Mouse (Mus musculus) embryonic facial prominence, embryonic 15.5 days (tissue): Measurements from ENCODE around the gene Art1. TPM values are rescaled to one million over a fixed set of nuclear protein-coding genes. Genes with fewer than 3 reads are reported as not detected.

Source experiments
- ATAC-seq: fragments of 200-750 bp; cut with Nextera tagmentation; 2 replicates; pipeline ENCODE4 v1.8.0; 2017; ENCODE audit warnings: low read depth, moderate TSS enrichment; ENCODE audit not compliant: insufficient number of reproducible peaks, low FRiP score, low TSS enrichment
- H3K27ac ChIP-seq: fragments of 300-500 bp; sonication (generic); replicated peaks from 2 replicates; pipeline ENCODE4 v1.5.1; 2015; ENCODE audit warnings: mild to moderate bottlenecking, inconsistent platforms
- H3K27me3 ChIP-seq: fragments of 300-500 bp; sonication (generic); 2 replicates; pipeline ENCODE4 v1.6.1; 2015; ENCODE audit warnings: inconsistent platforms
- H3K36me3 ChIP-seq: fragments of 300-500 bp; sonication (generic); 2 replicates; pipeline ENCODE4 v1.6.1; 2015; ENCODE audit warnings: mild to moderate bottlenecking, inconsistent platforms
- H3K4me1 ChIP-seq: fragments of 300-500 bp; sonication (generic); 2 replicates; pipeline ENCODE4 v1.6.1; 2015; ENCODE audit warnings: inconsistent platforms
- H3K4me2 ChIP-seq: fragments of 300-500 bp; sonication (generic); replicated peaks from 2 replicates; pipeline ENCODE4 v1.6.1; 2015; ENCODE audit warnings: mild to moderate bottlenecking, inconsistent platforms
- H3K4me3 ChIP-seq: fragments of 300-500 bp; sonication (generic); replicated peaks from 2 replicates; pipeline ENCODE4 v1.5.1; 2015; ENCODE audit warnings: mild to moderate bottlenecking, inconsistent platforms
- H3K9ac ChIP-seq: fragments of 300-500 bp; sonication (generic); 2 replicates; pipeline ENCODE4 v1.6.1; 2015; ENCODE audit warnings: inconsistent platforms
- H3K9me3 ChIP-seq: fragments of 300-500 bp; sonication (generic); replicated peaks from 2 replicates; pipeline ENCODE4 v1.6.1; 2016; ENCODE audit warnings: inconsistent platforms
- WGBS: fragments of 180-500 bp; shearing (Covaris S2); methylation state at CpG from one replicate; pipeline ENCODE4 v1.1.7; 2015; 5-methylcytosine and 5-hydroxymethylcytosine counted together
- polyA plus RNA-seq: library from polyadenylated mRNA; unstranded; fragments of >200 nt; fragmentation: Nextera tagmentation; extraction: Ambion mirVana; gene quantifications from 2 replicates; pipeline ENCODE4 v1.2.1, GENCODE M21; 2015

Gene Art1
- 13.2 and 19.4 TPM in 2 replicates for polyA plus RNA-seq

GRCm38 (mm10) chr7:102101487-102101886 is at the start of gene Art1:
Gene Art1 (plus strand): TSS chr7:102101743.
- Histone ChIP-seq H3K4me3 (no peak within 1 kb of the TSS), H3K4me1 (peaks cover 15% of the 10 kb centered on the region; the same call in 1 of the 2 replicates), H3K27me3 (no peaks in the 10 kb centered on the region), H3K9me3 (no peaks in the 10 kb centered on the region), H3K9ac (no peak within 1 kb of the TSS), H3K4me2 (no peak within 1 kb of the TSS; the same call in 1 of the 2 replicates), H3K27ac (no peak within 1 kb of the TSS), H3K36me3 (no peaks in the 10 kb centered on the region)
- whole genome bisulfite sequencing, result 46% methylated on average over 5 of the region's 5 CpGs
- ATAC-seq, result no peak

DNA sequence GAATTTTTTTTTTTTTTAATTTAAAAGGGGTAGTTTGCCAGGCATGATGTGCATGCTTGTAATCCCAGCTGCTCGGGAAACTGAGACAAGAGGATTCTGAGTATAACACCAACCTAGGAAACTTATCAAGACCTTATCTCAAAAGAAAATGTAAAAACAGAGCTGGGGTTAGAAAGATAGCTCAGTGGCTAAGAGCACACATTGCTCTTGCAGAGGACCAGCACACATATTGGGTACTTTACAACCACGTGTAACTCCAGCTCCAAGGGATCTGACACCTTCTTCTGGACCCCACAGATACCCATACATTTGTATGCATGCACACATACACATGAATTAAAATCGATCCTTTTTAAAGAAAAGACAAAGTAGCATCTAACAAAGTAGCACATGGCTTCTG is 40.2 kb upstream of the Art1 start:
- H3K4me2 ChIP-seq, result no peak overlapping the region
- H3K27ac ChIP-seq, result no peak overlapping the region
- H3K9ac ChIP-seq, result no peak overlapping the region
- no peaks in the 10 kb centered on the region for H3K27me3 ChIP-seq
- no peak overlapping the region for H3K4me3 ChIP-seq
- peaks cover 14% of the 10 kb centered on the region for H3K4me1 ChIP-seq
- no peak for ATAC-seq
- no peaks in the 10 kb centered on the region for H3K9me3 ChIP-seq
- 90% methylated on average over 3 of the region's 3 CpGs for WGBS
- peaks cover 16% of the 10 kb centered on the region for H3K36me3 ChIP-seq

DNA sequence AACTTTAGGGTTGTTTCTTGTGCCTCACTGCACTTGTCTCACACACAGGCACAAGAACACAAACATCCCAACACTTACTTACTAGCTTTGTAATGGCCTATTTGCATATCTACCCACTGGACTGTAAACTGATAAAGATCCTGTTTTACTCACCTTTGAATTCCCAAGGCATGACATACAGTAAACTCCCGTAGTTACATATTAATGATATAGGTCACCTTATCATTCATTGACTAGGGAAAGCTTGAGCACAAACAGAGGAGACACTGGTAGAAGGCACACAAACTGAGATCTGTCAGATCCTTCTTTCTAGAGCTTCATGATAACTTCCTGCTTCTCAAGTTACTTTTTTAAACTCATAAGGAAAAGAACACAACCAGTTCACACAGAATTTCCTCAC is 39.3 kb upstream of the Art1 start:
- peaks cover 10% of the 10 kb centered on the region; the same call in 1 of the 2 replicates for H3K36me3 ChIP-seq
- no peak overlapping the region for H3K27ac ChIP-seq
- no peak for ATAC-seq
- peaks cover 18% of the 10 kb centered on the region for H3K4me1 ChIP-seq
- H3K9ac ChIP-seq, result no peak overlapping the region
- H3K9me3 ChIP-seq, result no peaks in the 10 kb centered on the region
- H3K27me3 ChIP-seq, result no peaks in the 10 kb centered on the region
- H3K4me2 ChIP-seq, result no peak overlapping the region
- 91% methylated on average over 1 of the region's 1 CpGs for WGBS
- no peak overlapping the region for H3K4me3 ChIP-seq

DNA sequence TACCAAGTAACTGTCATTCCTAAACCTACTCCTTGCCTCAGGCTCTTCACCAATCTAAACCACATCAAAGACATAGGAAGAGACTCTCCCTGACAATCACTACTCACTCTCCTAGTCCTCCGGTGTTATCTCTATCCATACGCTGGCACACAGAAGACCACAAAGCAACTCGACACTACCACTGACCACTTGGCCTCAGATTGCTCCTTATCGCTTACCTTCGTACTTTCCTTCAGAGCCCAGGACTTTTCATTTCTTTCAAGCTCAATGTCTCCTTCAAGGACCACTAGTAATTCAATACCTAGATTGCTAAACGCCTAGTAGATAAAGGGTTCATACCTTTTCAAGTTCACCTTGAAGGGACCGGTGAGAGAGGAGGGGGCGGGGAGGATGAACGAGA is 37.7 kb upstream of the Art1 start:
- peaks cover 8% of the 10 kb centered on the region; the same call in 1 of the 2 replicates for H3K36me3 ChIP-seq
- no peak overlapping the region for H3K9ac ChIP-seq
- H3K9me3 ChIP-seq, result no peaks in the 10 kb centered on the region
- no peak for ATAC-seq
- no peaks in the 10 kb centered on the region for H3K27me3 ChIP-seq
- H3K4me1 ChIP-seq, result peaks cover 18% of the 10 kb centered on the region
- peak overlapping the region; percentile 78 for H3K4me3 ChIP-seq
- 70% methylated on average over 9 of the region's 9 CpGs for WGBS
- H3K4me2 ChIP-seq, result peak overlapping the region; percentile 68
- no peak overlapping the region for H3K27ac ChIP-seq

GRCm38 (mm10) chr7:102064655-102065045 is 36.9 kb upstream of the Art1 start:
- H3K9me3 ChIP-seq, result no peaks in the 10 kb centered on the region
- peak overlapping the region; percentile 88 for H3K27ac ChIP-seq
- H3K4me1 ChIP-seq, result peaks cover 18% of the 10 kb centered on the region
- 1% methylated on average over 9 of the region's 9 CpGs for WGBS
- peaks cover 4% of the 10 kb centered on the region; the same call in 1 of the 2 replicates for H3K36me3 ChIP-seq
- H3K27me3 ChIP-seq, result no peaks in the 10 kb centered on the region
- peak overlapping the region; percentile 45 for H3K9ac ChIP-seq
- peak overlapping the region; percentile 68 for H3K4me2 ChIP-seq
- no peak for ATAC-seq
- peak overlapping the region; percentile 78 for H3K4me3 ChIP-seq

DNA sequence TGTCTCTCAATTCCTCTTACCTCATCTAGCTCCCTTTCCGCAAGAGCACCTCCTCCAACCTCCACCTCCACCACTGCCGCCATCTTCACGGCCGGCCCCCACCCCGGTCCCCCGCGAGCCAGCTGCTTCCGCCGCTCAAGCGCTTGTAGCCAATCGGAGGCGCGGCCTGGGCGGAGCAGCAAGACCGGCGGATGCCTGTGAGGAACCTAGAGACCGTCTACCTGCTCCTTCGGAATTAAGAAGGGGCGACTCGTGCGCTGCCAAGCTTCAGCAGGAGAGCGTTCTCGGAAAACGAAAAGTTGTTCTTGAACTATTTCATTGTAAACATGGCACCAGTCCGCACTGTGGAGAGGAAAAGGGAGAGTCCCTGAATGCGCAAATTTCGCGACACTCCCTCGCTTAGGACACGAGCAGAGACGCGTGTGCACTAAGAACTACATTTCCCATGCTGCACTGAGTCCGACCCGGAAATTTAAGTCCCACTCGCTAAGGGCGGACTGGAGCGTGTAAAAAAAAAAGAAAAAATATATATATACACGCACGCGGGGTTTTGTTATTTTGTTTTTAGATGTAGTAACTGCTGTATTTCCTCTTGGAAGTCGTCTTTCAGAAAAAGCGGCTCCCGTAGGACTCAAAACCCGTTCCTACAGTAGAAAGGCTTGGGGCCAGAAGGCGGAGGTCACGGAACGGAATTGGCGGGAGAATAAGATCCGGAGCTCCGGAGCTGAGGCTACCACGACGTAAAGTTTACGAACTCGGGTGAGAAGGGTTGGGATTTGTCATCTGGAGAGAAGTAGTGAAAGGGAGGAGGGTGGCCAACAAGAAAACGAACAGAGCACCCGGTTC is 36.3 kb upstream of the Art1 start, which contains the start of the genes Rnf121, Xndc1 and Xntrpc:
Rnf121 (minus strand) TSS at position 424 of the 846 bp plus-strand sequence.
Xndc1 (plus strand) TSS at position 466 of the 846 bp plus-strand sequence.
Xntrpc (plus strand) TSS at position 668 of the 846 bp plus-strand sequence.
- Histone ChIP-seq H3K4me3 (peak within 1 kb of the TSS; percentile 78), H3K27ac (peak within 1 kb of the TSS; percentile 88), H3K9ac (peak within 1 kb of the TSS; percentile 45), H3K4me2 (peak within 1 kb of the TSS; percentile 68), H3K4me1 (peaks cover 18% of the 10 kb centered on the region), H3K27me3 (no peaks in the 10 kb centered on the region), H3K9me3 (no peaks in the 10 kb centered on the region), H3K36me3 (peaks cover 4% of the 10 kb centered on the region; the same call in 1 of the 2 replicates)
- ATAC-seq, result peak; percentile 99
- WGBS, result under 1% methylated on average over 56 of the region's 56 CpGs

- H3K4me1 ChIP-seq, result peaks cover 18% of the 10 kb centered on the region
- no peaks in the 10 kb centered on the region for H3K9me3 ChIP-seq
- H3K4me3 ChIP-seq, result peak overlapping the region; percentile 78
- H3K27me3 ChIP-seq, result no peaks in the 10 kb centered on the region
- peaks cover 4% of the 10 kb centered on the region; the same call in 1 of the 2 replicates for H3K36me3 ChIP-seq
- no peak for ATAC-seq
- no peak overlapping the region for H3K27ac ChIP-seq
- WGBS, result 64% methylated on average over 6 of the region's 6 CpGs
- peak overlapping the region; percentile 68 for H3K4me2 ChIP-seq
- peak overlapping the region; percentile 41 for H3K9ac ChIP-seq
Observed at GRCm38 (mm10) chr7:102066363-102066762, 35.2 kb upstream of the Art1 start.

DNA sequence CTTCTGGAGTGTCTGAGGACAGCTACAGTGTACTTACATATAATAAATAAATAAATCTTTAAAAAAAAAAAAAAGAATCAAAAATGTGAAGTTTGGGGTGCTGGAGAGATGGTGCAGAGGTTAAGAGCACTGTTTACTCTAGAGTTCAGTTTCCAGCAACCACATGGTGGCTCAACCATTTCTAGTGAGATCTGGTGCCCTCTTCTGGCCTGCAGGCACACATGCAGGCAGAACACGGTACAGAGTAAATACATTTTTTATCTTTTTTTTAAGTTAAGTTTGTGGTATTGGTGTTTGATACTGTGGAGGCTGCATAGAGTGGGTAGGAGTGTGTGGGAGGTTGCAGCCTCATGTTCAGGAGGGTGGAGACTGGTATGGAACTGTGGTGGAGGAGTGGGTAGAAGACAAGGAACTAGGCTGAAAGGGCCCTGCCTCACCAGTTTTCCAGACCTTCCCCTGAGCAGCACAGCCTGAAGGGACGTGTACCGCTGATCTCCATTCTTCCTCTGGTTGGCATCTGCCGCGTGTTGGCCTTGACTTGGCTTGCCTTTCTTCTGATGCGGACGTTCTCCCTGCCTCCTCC is 24.7 kb upstream of the Art1 start:
- H3K36me3 ChIP-seq, result peaks cover 82% of the 10 kb centered on the region

DNA sequence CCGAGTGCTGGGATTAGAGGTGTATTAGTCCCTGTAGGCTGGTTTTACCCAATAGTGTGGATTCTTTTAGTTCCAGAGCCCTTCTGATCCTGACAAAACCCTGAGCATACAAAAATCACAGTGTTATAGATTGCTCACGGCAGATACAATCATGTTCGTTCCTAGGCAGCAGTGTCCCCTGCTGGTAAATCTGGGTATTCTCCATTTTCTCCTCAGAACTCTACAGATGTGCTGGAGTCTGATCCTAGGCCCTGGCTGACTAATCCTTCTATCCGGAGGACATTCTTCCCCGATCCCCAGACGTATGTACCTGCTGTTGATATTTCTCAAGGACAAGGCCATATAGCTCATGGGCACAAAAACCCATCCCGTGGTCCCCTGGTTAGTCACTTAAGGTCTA is 23.0 kb upstream of the Art1 start:
- Histone ChIP-seq H3K9ac (no peak overlapping the region), H3K9me3 (no peaks in the 10 kb centered on the region), H3K4me3 (no peak overlapping the region), H3K27me3 (no peaks in the 10 kb centered on the region), H3K4me1 (no peaks in the 10 kb centered on the region), H3K4me2 (no peak overlapping the region), H3K27ac (no peak overlapping the region), H3K36me3 (peaks cover 82% of the 10 kb centered on the region)
- ATAC-seq, result no peak
- 74% methylated on average over 7 of the region's 7 CpGs for WGBS

More for the DNA sequence above, 24.7 kb upstream of the Art1 start:
- Histone ChIP-seq H3K4me2 (no peak overlapping the region), H3K27me3 (no peaks in the 10 kb centered on the region), H3K9me3 (no peaks in the 10 kb centered on the region), H3K9ac (no peak overlapping the region), H3K4me1 (no peaks in the 10 kb centered on the region), H3K4me3 (no peak overlapping the region), H3K27ac (no peak overlapping the region)
- peak; percentile 34; the same call in 1 of the 2 replicates for ATAC-seq
- 74% methylated on average over 7 of the region's 7 CpGs for WGBS

DNA sequence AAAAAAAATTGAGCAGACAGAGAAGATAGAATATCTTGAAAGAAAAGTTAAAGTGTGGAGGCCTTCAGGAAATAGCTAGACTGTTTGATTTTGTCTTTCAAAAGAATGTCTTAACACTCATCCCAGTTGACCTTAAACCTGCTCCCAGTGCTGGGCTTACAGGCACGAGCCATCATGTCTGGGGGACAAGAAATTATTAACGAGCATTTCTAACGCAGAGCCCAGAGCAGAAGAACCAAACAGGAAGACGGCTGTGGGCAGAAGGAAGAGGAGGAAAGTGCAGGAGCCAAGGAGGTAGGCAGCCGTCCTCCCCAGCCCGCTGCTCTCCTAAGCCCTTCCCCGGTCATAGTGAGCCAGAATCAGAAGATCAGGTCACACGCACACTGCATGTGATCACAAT is 21.2 kb upstream of the Art1 start:
- H3K27ac ChIP-seq, result no peak overlapping the region
- no peak overlapping the region for H3K9ac ChIP-seq
- H3K4me1 ChIP-seq, result no peaks in the 10 kb centered on the region
- H3K27me3 ChIP-seq, result no peaks in the 10 kb centered on the region
- no peaks in the 10 kb centered on the region for H3K9me3 ChIP-seq
- H3K4me3 ChIP-seq, result no peak overlapping the region
- no peak for ATAC-seq
- 90% methylated on average over 8 of the region's 8 CpGs for WGBS
- no peak overlapping the region for H3K4me2 ChIP-seq
- peaks cover 71% of the 10 kb centered on the region for H3K36me3 ChIP-seq

GRCm38 (mm10) chr7:102081784-102082183 is 19.8 kb upstream of the Art1 start:
- WGBS, result 88% methylated on average over 5 of the region's 5 CpGs
- Histone ChIP-seq H3K4me2 (no peak overlapping the region), H3K27me3 (no peaks in the 10 kb centered on the region), H3K9me3 (no peaks in the 10 kb centered on the region), H3K9ac (no peak overlapping the region), H3K27ac (no peak overlapping the region), H3K36me3 (peaks cover 62% of the 10 kb centered on the region), H3K4me3 (no peak overlapping the region), H3K4me1 (no peaks in the 10 kb centered on the region)
- ATAC-seq, result no peak
